Mouse (Mus musculus): ENCODE measurements around the gene F3. TPM values are rescaled to one million over a fixed set of nuclear protein-coding genes. Genes with fewer than 3 reads are reported as not detected.
"Not testable (repeated sequence)": the region's sequence is repeated elsewhere in the genome, so short reads cannot be mapped to it uniquely, and the experiment has no call there.

F3 gene
- polyA plus RNA-seq, 2 experiments, result 0.33 to 0.39 TPM

- H3K9me3 ChIP-seq (ENCODE audit: control insufficient read depth, low read length), result no peaks in the 10 kb centered on the region
- no peaks in the 10 kb centered on the region for H3K27me3 ChIP-seq (ENCODE audit: control insufficient read depth, insufficient read depth, low read length)
- no peak overlapping the region for H3K27ac ChIP-seq
- peaks cover 0 to 9% of the 10 kb centered on the region in 2 experiments; a peak in 2 of 4 replicates for H3K4me1 ChIP-seq (replicated peaks; ENCODE audit: control insufficient read depth in 2 of 2, insufficient read depth in 2 of 2, low read length in 1 of 2)
- no peak overlapping the region for H3K4me3 ChIP-seq (ENCODE audit: insufficient read depth in 1 of 2, low read depth in 2 of 2, low read length in 2 of 2)
- H3K4me2 ChIP-seq (ENCODE audit: low read depth), result no peak overlapping the region
- WGBS (ENCODE audit: insufficient replicate concordance), result 40% methylated on average over 18 of the region's 18 CpGs
- DNase-seq (ENCODE audit: low read depth in 3 of 3, low spot score in 3 of 3) (peak in 2 of 3 experiments; percentile 11 to 20), ATAC-seq (ENCODE audit: insufficient read depth) (no peak)
- H3K9ac ChIP-seq (replicated peaks), result no peak overlapping the region
- peak; percentile 77 for TF ChIP-seq CTCF (IDR thresholded peaks at IDR 0.05; ENCODE audit: low read depth)
- TF ChIP-seq EP300 (IDR thresholded peaks at IDR 0.05; ENCODE audit: low read depth), result no peak
- H3K36me3 ChIP-seq (replicated peaks; ENCODE audit: control insufficient read depth, insufficient read depth, low read depth), result no peaks in the 10 kb centered on the region
Observed at GRCm38 (mm10) chr3:121736025-121736744, 12.8 kb downstream of the F3 start.

- Histone ChIP-seq H3K4me3 (ENCODE audit: insufficient read depth in 1 of 2, low read depth in 2 of 2, low read length in 2 of 2) (no peak overlapping the region), H3K9ac (replicated peaks) (no peak overlapping the region), H3K9me3 (ENCODE audit: control insufficient read depth, low read length) (no peaks in the 10 kb centered on the region), H3K36me3 (replicated peaks; ENCODE audit: control insufficient read depth, insufficient read depth, low read depth) (no peaks in the 10 kb centered on the region), H3K4me1 (replicated peaks; ENCODE audit: control insufficient read depth in 2 of 2, insufficient read depth in 2 of 2, low read length in 1 of 2) (peaks cover 0 to 9% of the 10 kb centered on the region in 2 experiments; a peak in 2 of 4 replicates), H3K27ac (no peak overlapping the region), H3K4me2 (ENCODE audit: low read depth) (no peak overlapping the region), H3K27me3 (ENCODE audit: control insufficient read depth, insufficient read depth, low read length) (no peaks in the 10 kb centered on the region)
- 30% methylated on average over 1 of the region's 1 CpGs for WGBS (ENCODE audit: insufficient replicate concordance)
- DNase-seq (ENCODE audit: low read depth in 3 of 3, low spot score in 3 of 3) (no peak), ATAC-seq (ENCODE audit: insufficient read depth) (no peak)
- TF ChIP-seq EP300 (IDR thresholded peaks at IDR 0.05; ENCODE audit: low read depth), result no peak
- TF ChIP-seq CTCF (IDR thresholded peaks at IDR 0.05; ENCODE audit: low read depth), result peak; percentile 38; the same call in 1 of the 2 replicates
Observed at GRCm38 (mm10) chr3:121737453-121737852, 14.1 kb downstream of the F3 start.

- Histone ChIP-seq H3K4me3 (ENCODE audit: insufficient read depth in 1 of 2, low read depth in 2 of 2, low read length in 2 of 2) (no peak overlapping the region), H3K9ac (replicated peaks) (no peak overlapping the region), H3K4me1 (replicated peaks; ENCODE audit: control insufficient read depth in 2 of 2, insufficient read depth in 2 of 2, low read length in 1 of 2) (peaks cover 0 to 9% of the 10 kb centered on the region in 2 experiments; a peak in 2 of 4 replicates), H3K4me2 (ENCODE audit: low read depth) (no peak overlapping the region), H3K9me3 (ENCODE audit: control insufficient read depth, low read length) (no peaks in the 10 kb centered on the region), H3K27ac (no peak overlapping the region), H3K36me3 (replicated peaks; ENCODE audit: control insufficient read depth, insufficient read depth, low read depth) (no peaks in the 10 kb centered on the region), H3K27me3 (ENCODE audit: control insufficient read depth, insufficient read depth, low read length) (no peaks in the 10 kb centered on the region)
- WGBS (ENCODE audit: insufficient replicate concordance), result 21% methylated on average over 2 of the region's 2 CpGs
- no peak for ATAC-seq (ENCODE audit: insufficient read depth)
- DNase-seq (ENCODE audit: low read depth in 3 of 3, low spot score in 3 of 3), result no peak
- TF ChIP-seq CTCF (IDR thresholded peaks at IDR 0.05; ENCODE audit: low read depth), result no peak
- no peak for TF ChIP-seq EP300 (IDR thresholded peaks at IDR 0.05; ENCODE audit: low read depth)
Observed at GRCm38 (mm10) chr3:121737901-121738300, 14.6 kb downstream of the F3 start.

GRCm38 (mm10) chr3:121738742-121739342 lies 15.5 kb downstream of the F3 start:
- no peak overlapping the region for H3K4me3 ChIP-seq (ENCODE audit: insufficient read depth in 1 of 2, low read depth in 2 of 2, low read length in 2 of 2)
- H3K27ac ChIP-seq, result no peak overlapping the region
- no peak for DNase-seq (ENCODE audit: low read depth in 3 of 3, low spot score in 3 of 3)
- no peak for ATAC-seq (ENCODE audit: insufficient read depth)
- H3K9me3 ChIP-seq (ENCODE audit: control insufficient read depth, low read length), result no peaks in the 10 kb centered on the region
- no peak overlapping the region for H3K9ac ChIP-seq (replicated peaks)
- no peaks in the 10 kb centered on the region for H3K36me3 ChIP-seq (replicated peaks; ENCODE audit: control insufficient read depth, insufficient read depth, low read depth)
- no peaks in the 10 kb centered on the region for H3K27me3 ChIP-seq (ENCODE audit: control insufficient read depth, insufficient read depth, low read length)
- TF ChIP-seq CTCF (IDR thresholded peaks at IDR 0.05; ENCODE audit: low read depth) (no peak), EP300 (IDR thresholded peaks at IDR 0.05; ENCODE audit: low read depth) (no peak)
- H3K4me1 ChIP-seq (replicated peaks; ENCODE audit: control insufficient read depth in 2 of 2, insufficient read depth in 2 of 2, low read length in 1 of 2), result peaks cover 0 to 9% of the 10 kb centered on the region in 2 experiments; a peak in 2 of 4 replicates
- WGBS (ENCODE audit: insufficient replicate concordance), result 51% methylated on average over 9 of the region's 9 CpGs
- no peak overlapping the region for H3K4me2 ChIP-seq (ENCODE audit: low read depth)

GRCm38 (mm10) chr3:121739489-121740213 lies 16.3 kb downstream of the F3 start:
- DNase-seq (ENCODE audit: low read depth in 3 of 3, low spot score in 3 of 3), result no peak
- WGBS (ENCODE audit: insufficient replicate concordance), result 24% methylated on average over 17 of the region's 17 CpGs
- ATAC-seq (ENCODE audit: insufficient read depth), result no peak
- no peak overlapping the region for H3K27ac ChIP-seq
- H3K36me3 ChIP-seq (replicated peaks; ENCODE audit: control insufficient read depth, insufficient read depth, low read depth), result no peaks in the 10 kb centered on the region
- peaks cover 0 to 9% of the 10 kb centered on the region in 2 experiments; a peak in 2 of 4 replicates for H3K4me1 ChIP-seq (replicated peaks; ENCODE audit: control insufficient read depth in 2 of 2, insufficient read depth in 2 of 2, low read length in 1 of 2)
- no peaks in the 10 kb centered on the region for H3K9me3 ChIP-seq (ENCODE audit: control insufficient read depth, low read length)
- no peak overlapping the region for H3K4me2 ChIP-seq (ENCODE audit: low read depth)
- no peak overlapping the region for H3K9ac ChIP-seq (replicated peaks)
- no peaks in the 10 kb centered on the region for H3K27me3 ChIP-seq (ENCODE audit: control insufficient read depth, insufficient read depth, low read length)
- H3K4me3 ChIP-seq (ENCODE audit: insufficient read depth in 1 of 2, low read depth in 2 of 2, low read length in 2 of 2), result no peak overlapping the region
- TF ChIP-seq CTCF (IDR thresholded peaks at IDR 0.05; ENCODE audit: low read depth), result no peak
- no peak for TF ChIP-seq EP300 (IDR thresholded peaks at IDR 0.05; ENCODE audit: low read depth)

- not testable (repeated sequence) for H3K9me3 ChIP-seq (ENCODE audit: control insufficient read depth, low read length); H3K4me2 ChIP-seq (ENCODE audit: low read depth); H3K27me3 ChIP-seq (ENCODE audit: control insufficient read depth, insufficient read depth, low read length); ATAC-seq (ENCODE audit: insufficient read depth); H3K27ac ChIP-seq; H3K4me3 ChIP-seq (ENCODE audit: insufficient read depth in 1 of 2, low read depth in 2 of 2, low read length in 2 of 2); H3K36me3 ChIP-seq (replicated peaks; ENCODE audit: control insufficient read depth, insufficient read depth, low read depth); H3K9ac ChIP-seq (replicated peaks); H3K4me1 ChIP-seq (replicated peaks; ENCODE audit: control insufficient read depth in 2 of 2, insufficient read depth in 2 of 2, low read length in 1 of 2); DNase-seq (ENCODE audit: low read depth in 3 of 3, low spot score in 3 of 3)
- WGBS (ENCODE audit: insufficient replicate concordance), result 66% methylated on average over 4 of the region's 4 CpGs
Observed at GRCm38 (mm10) chr3:121741186-121741848, 18.0 kb downstream of the F3 start.
